In the genomic region with DNA sequence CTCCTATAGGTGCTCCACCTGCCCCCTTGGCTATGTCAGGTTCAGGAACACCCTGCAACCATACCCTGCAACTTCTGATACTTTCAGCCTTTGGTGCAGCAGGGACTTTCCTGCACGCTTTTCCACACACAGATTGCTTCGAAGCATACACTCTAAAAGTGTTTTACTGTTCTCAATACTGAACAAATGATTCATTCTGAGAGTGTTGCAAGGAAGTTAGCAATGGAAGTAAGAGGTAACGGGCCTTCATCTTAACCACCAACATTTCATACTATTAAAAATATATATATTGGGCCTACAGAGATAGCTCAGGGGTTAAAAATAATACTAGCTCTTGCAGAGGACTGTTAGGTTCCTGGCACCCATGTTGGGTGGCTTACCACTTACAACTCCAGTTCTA, we compare ENCODE assay signal across 36 mouse cellular contexts. TPM values are rescaled to one million over a fixed set of nuclear protein-coding genes. Genes with fewer than 3 reads are reported as not detected.
"Had no signal": no experiment of that assay in that cellular context is flagged by ENCODE, and none has a peak within 500 bp of the region (broad histone marks: within the 10 kb centered on the region; RNA-seq: fewer than 3 reads in every experiment).

No protein-coding gene starts in this region.

- H3K27me3 ChIP-seq: heart, embryonic 12.5 days; heart, embryonic 13.5 days; heart, embryonic 15.5 days; hindbrain, embryonic 12.5 days; hindbrain, embryonic 13.5 days; hindbrain, embryonic 15.5 days; intestine, embryonic 15.5 days; kidney, embryonic 15.5 days had no signal

- ATAC-seq: hindbrain, embryonic 16.5 days; hindbrain, postnatal 0 days; inflammation-experienced regulatory T-cells, adult 6 months; intestine, embryonic 15.5 days; intestine, embryonic 16.5 days; intestine, postnatal 0 days had no signal

- DNase-seq: heart, postnatal 10 days; heart, postnatal 14 days; heart, postnatal 36 days; heart, postnatal 4 days; kidney, adult 11 months; kidney, adult 18-20 months; kidney, adult 2 months; kidney, adult 8-10 months; kidney, adult 9 months; kidney, postnatal 10 days; kidney, postnatal 14 days; kidney, postnatal 25 days; kidney, postnatal 36 days; kidney, postnatal 4 days; layer of hippocampus, adult 9-11 months; layer of hippocampus, postnatal 36 days had no signal

- H3K4me2 ChIP-seq: heart, embryonic 11.5 days; heart, embryonic 12.5 days; heart, embryonic 13.5 days; heart, embryonic 15.5 days; hindbrain, embryonic 12.5 days; hindbrain, embryonic 13.5 days; hindbrain, embryonic 14.5 days; hindbrain, embryonic 15.5 days; intestine, embryonic 15.5 days; kidney, embryonic 15.5 days had no signal

- H3K4me1 ChIP-seq: heart, embryonic 12.5 days; heart, embryonic 13.5 days; heart, embryonic 15.5 days; hindbrain, embryonic 15.5 days; intestine, embryonic 15.5 days had no signal

- H3K27ac ChIP-seq: heart, embryonic 13.5 days; heart, embryonic 15.5 days; hindbrain, embryonic 10.5 days; hindbrain, embryonic 13.5 days; hindbrain, embryonic 14.5 days; hindbrain, embryonic 15.5 days; hindbrain, postnatal 0 days; intestine, embryonic 15.5 days; kidney, embryonic 15.5 days; kidney, postnatal 0 days; layer of hippocampus, adult 2 months; left cerebral cortex, adult 2 months had no signal

- H3K9me3 ChIP-seq: heart, embryonic 12.5 days; heart, embryonic 13.5 days; heart, embryonic 15.5 days; hindbrain, embryonic 10.5 days; hindbrain, embryonic 12.5 days; hindbrain, embryonic 13.5 days; hindbrain, embryonic 15.5 days; intestine, embryonic 15.5 days; kidney, embryonic 15.5 days had no signal

- H3K9ac ChIP-seq: heart, embryonic 12.5 days; heart, embryonic 13.5 days; heart, embryonic 15.5 days; hindbrain, embryonic 12.5 days; hindbrain, embryonic 13.5 days; hindbrain, embryonic 14.5 days; hindbrain, embryonic 15.5 days; intestine, embryonic 15.5 days; kidney, embryonic 15.5 days had no signal

- H3K4me3 ChIP-seq: heart, embryonic 12.5 days; heart, embryonic 13.5 days; heart, embryonic 15.5 days; hindbrain, embryonic 10.5 days; hindbrain, embryonic 12.5 days; hindbrain, embryonic 13.5 days; hindbrain, embryonic 15.5 days; intestine, embryonic 15.5 days; kidney, embryonic 15.5 days; layer of hippocampus, adult 2 months; left cerebral cortex, adult 2 months had no signal

RNA-seq across cellular contexts. Expression of a gene that starts 46.6 kb away (rescaled TPM):
- total RNA-seq: hematopoietic stem cell, adult 5-6 weeks had no signal
